Mouse (Mus musculus): ENCODE measurements around the gene Atp5g1. TPM values are rescaled to one million over a fixed set of nuclear protein-coding genes. Genes with fewer than 3 reads are reported as not detected.
A peak's percentile ranks its signal among the peaks of the same experiment; 100 is the strongest.
"Not testable (repeated sequence)": the region's sequence is repeated elsewhere in the genome, so short reads cannot be mapped to it uniquely, and the experiment has no call there.

Atp5g1 gene
- polyA plus RNA-seq (2011; ENCODE audit: insufficient read length, low read depth, missing spikeins), result 206 and 212 TPM in 2 replicates

DNA sequence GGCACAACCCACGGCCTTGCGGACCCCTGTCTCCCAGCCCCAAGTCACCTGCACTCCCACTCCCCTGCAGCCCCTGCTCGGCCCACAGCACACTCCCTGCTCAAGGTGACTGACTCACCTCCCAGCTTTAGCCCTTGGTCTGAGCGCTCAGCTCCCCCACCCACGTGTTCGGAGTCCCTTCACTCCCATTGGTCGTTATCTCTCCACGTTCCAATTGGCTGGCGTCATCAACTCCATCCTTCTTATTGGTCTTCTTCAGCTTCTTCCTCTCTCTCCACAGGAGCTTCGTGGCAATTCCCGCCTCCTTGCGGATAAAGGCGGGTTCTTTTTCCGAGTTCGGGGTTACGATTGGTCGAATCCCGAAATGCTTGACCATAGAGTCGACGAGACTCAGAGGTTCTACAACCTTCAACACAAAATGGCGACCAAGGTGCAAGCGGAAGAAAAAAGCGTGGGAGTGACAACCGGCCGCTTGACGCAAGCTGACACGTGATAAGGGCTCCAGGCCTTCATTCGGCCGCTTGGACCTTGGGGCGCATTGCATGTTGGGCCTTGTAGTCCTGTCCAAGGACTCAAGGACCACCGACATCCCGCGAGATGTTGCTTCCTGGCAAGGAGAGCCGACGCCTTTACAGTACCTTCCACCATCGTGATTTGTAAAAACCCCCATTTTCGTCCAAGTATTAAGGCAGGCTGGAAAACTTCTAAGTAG lies at the start of gene Atp5g1:
Gene Atp5g1, minus strand, starts transcription at position 162 of the 712 bp plus-strand sequence.
- peak within 1 kb of the TSS; percentile 83 for H3K4me3 ChIP-seq (ENCODE audit: insufficient read depth, low read length)
- TF ChIP-seq CTCF (IDR thresholded peaks at IDR 0.05; ENCODE audit: borderline replicate concordance, insufficient read depth, low read length) (no peak), POLR2A (IDR thresholded peaks at IDR 0.05; ENCODE audit: low read depth, low read length) (peak; percentile 99)
- peak within 1 kb of the TSS; percentile 50 for H3K27ac ChIP-seq (ENCODE audit: insufficient read depth, low read length)
- H3K4me1 ChIP-seq (ENCODE audit: control insufficient read depth, insufficient read depth, low read length), result no peaks in the 10 kb centered on the region

DNA sequence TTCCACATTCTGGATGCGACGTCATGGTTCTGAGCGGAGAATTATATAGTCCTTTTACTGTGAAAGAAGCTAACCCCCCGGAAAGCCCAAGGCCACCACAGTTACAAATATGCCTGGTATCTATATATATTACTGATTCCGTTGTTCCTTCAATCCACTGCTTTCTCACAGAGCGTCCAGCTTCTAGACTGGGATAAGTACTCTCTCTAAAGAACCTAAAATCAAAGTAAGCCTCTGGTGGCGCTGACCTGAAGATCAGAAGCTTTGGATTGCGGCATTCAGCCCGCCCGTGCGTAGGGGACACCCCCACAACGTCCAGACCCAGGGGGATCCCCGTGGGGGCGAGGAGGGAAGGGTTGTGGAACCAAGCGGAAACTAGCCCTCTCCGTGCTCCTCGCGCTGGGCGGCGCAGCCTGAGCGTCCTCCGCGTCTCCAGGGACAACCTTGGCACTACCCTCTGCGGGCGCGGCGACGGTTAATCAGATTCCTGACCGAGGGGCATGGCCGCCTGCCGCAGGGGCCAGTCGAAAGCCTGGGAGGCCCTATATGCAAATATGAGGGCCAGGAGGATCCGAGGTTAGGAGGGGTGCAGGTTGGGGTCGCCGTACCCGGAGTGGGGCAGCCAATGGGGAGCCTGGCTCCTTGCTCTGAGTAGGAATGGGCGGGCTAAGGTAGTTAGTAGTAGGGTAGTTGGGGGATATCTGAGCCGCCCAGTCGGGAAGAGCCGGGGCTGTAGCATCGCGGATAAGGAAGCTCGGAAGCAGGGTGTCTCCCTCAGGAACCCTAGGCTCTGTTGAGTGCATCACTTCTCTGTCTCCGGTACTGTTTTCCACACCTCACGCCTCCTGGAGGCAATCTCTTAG lies 48.8 kb upstream of the Atp5g1 start:
- peaks cover 4% of the 10 kb centered on the region; the same call in 1 of the 2 replicates for H3K4me1 ChIP-seq (ENCODE audit: control insufficient read depth, insufficient read depth, low read length)
- no peak for TF ChIP-seq CTCF (IDR thresholded peaks at IDR 0.05; ENCODE audit: borderline replicate concordance, insufficient read depth, low read length)
- TF ChIP-seq POLR2A (IDR thresholded peaks at IDR 0.05; ENCODE audit: low read depth, low read length), result no peak
- peak overlapping the region; percentile 37 for H3K4me3 ChIP-seq (ENCODE audit: insufficient read depth, low read length)
- H3K27ac ChIP-seq (ENCODE audit: insufficient read depth, low read length), result no peak overlapping the region

DNA sequence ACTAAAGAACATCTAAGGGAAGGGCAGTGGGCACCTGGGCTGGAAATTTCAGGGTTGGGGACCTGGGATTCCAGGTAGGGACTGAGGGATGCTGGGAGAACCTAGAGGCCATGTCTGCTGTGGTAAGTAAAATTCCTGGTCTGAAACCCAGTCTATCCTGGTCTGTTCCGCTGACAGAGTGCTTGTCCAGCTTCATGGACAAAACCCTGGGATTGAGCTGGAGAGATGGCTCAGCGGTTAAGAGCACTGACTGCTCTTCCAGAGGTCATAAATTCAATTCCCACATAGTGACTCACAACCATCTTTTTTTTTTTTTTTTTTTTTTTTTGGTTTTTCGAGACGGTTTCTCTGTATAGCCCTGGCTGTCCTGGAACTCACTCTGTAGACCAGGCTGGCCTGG lies 47.3 kb upstream of the Atp5g1 start:
- H3K4me1 ChIP-seq (ENCODE audit: control insufficient read depth, insufficient read depth, low read length); H3K27ac ChIP-seq (ENCODE audit: insufficient read depth, low read length); H3K4me3 ChIP-seq (ENCODE audit: insufficient read depth, low read length): not testable (repeated sequence)

DNA sequence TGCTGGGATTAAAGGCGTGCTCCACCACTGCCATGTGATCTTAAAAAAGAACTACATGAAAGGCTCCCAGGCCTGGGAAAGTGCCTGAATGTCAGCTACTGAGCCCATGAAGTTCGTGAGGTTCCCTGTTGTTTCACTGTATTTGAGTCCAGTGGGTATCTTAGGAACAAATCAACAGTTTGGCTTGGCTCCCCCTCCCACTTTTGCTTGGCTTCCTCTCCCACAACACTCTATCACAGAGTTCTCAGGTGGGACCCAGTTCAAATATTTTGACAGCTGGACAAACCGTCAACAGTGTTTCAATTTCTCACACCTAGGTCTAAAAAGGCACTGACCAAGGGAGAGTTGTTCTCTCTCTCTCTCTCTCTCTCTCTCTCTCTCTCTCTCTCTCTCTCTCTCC lies 43.9 kb upstream of the Atp5g1 start:
- Histone ChIP-seq H3K4me3 (ENCODE audit: insufficient read depth, low read length) (no peak overlapping the region), H3K27ac (ENCODE audit: insufficient read depth, low read length) (no peak overlapping the region), H3K4me1 (ENCODE audit: control insufficient read depth, insufficient read depth, low read length) (peaks cover 6% of the 10 kb centered on the region)
- no peak for TF ChIP-seq CTCF (IDR thresholded peaks at IDR 0.05; ENCODE audit: borderline replicate concordance, insufficient read depth, low read length)
- no peak for TF ChIP-seq POLR2A (IDR thresholded peaks at IDR 0.05; ENCODE audit: low read depth, low read length)

DNA sequence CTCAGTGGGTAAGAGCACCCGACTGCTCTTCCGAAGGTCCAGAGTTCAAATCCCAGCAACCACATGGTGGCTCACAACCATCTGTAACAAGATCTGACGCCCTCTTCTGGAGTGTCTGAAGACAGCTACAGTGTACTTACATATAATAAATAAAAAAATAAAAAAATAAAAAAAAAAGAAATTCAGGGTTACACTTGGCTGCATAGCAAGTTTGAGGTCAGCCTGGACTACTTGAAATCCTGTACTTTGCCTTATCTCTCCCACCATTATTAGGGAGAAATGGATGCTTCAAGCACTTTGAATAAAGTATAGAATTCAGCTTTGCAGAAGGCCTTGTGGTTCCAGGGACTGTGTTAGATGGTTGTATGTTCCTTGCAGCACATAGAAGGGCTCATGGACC lies 41.5 kb upstream of the Atp5g1 start:
- not testable (repeated sequence) for H3K4me3 ChIP-seq (ENCODE audit: insufficient read depth, low read length)
- H3K4me1 ChIP-seq (ENCODE audit: control insufficient read depth, insufficient read depth, low read length), result peaks cover 10% of the 10 kb centered on the region

DNA sequence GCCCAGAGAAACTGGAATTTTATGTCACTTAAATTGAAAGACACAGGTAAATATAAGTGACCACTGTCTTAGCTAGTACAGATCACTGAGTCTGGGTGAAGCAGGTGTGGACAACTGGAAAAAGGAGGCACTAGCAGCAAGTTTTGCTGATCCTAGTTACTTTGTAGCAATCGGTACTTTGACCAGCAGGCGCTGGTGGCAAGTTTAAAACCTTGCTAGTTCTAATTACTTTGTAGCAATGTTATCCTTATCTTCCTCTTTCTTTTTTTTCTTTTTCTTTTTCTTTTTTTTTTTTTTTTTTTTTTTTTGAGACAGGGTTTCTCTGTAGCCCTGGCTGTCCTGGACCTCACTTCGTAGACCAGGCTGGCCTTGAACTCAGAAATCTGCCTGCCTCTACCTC lies 40.6 kb upstream of the Atp5g1 start:
- no peak for TF ChIP-seq CTCF (IDR thresholded peaks at IDR 0.05; ENCODE audit: borderline replicate concordance, insufficient read depth, low read length)
- TF ChIP-seq POLR2A (IDR thresholded peaks at IDR 0.05; ENCODE audit: low read depth, low read length), result no peak
- H3K4me3 ChIP-seq (ENCODE audit: insufficient read depth, low read length), result no peak overlapping the region
- H3K4me1 ChIP-seq (ENCODE audit: control insufficient read depth, insufficient read depth, low read length), result peaks cover 10% of the 10 kb centered on the region
- no peak overlapping the region for H3K27ac ChIP-seq (ENCODE audit: insufficient read depth, low read length)

More for the DNA sequence above, 41.5 kb upstream of the Atp5g1 start:
- not testable (repeated sequence) for H3K27ac ChIP-seq (ENCODE audit: insufficient read depth, low read length)

DNA sequence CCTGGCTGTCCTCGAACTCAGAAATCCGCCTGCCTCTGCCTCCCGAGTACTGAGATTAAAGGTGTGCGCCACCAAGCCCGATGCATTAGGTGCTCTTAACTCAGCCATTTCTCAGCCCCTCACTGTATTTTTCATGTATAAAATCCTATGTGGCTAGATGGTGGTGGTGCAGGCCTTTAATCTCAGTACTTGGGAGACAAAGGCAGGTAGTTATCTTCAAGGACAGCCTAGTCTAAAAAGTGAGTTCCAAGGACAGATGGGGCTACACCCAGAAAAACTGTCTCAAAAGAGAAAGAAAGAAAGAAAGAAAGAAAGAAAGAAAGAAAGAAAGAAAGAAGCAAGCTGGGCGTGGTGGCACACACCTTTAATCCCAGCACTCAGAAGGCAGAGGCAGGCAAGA lies 39.9 kb upstream of the Atp5g1 start:
- H3K4me1 ChIP-seq (ENCODE audit: control insufficient read depth, insufficient read depth, low read length), result peaks cover 10% of the 10 kb centered on the region
- no peak overlapping the region for H3K4me3 ChIP-seq (ENCODE audit: insufficient read depth, low read length)
- no peak for TF ChIP-seq POLR2A (IDR thresholded peaks at IDR 0.05; ENCODE audit: low read depth, low read length)
- TF ChIP-seq CTCF (IDR thresholded peaks at IDR 0.05; ENCODE audit: borderline replicate concordance, insufficient read depth, low read length), result no peak
- no peak overlapping the region for H3K27ac ChIP-seq (ENCODE audit: insufficient read depth, low read length)

DNA sequence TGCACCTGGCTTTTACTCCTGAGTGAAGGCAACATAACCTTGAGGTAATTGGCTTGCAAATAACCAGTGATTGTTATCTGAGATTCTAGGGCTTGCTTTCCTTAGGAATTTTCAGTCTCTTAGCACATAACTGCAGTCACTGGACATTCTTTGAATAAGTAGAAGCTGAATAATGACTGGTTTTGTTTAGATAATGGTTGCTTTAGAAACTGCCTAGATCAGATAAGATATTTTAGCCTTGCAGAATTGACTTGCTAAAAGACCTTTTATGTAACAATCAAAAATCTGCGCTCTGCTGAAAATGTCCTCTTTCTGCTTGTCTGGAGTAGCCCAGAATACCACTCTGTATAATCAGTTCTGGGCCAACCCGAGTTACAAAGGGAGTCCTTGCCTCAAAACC lies 38.6 kb upstream of the Atp5g1 start:
- H3K4me3 ChIP-seq (ENCODE audit: insufficient read depth, low read length), result no peak overlapping the region
- H3K4me1 ChIP-seq (ENCODE audit: control insufficient read depth, insufficient read depth, low read length), result peaks cover 10% of the 10 kb centered on the region
- no peak overlapping the region for H3K27ac ChIP-seq (ENCODE audit: insufficient read depth, low read length)
- TF ChIP-seq POLR2A (IDR thresholded peaks at IDR 0.05; ENCODE audit: low read depth, low read length), result no peak
- TF ChIP-seq CTCF (IDR thresholded peaks at IDR 0.05; ENCODE audit: borderline replicate concordance, insufficient read depth, low read length), result no peak

DNA sequence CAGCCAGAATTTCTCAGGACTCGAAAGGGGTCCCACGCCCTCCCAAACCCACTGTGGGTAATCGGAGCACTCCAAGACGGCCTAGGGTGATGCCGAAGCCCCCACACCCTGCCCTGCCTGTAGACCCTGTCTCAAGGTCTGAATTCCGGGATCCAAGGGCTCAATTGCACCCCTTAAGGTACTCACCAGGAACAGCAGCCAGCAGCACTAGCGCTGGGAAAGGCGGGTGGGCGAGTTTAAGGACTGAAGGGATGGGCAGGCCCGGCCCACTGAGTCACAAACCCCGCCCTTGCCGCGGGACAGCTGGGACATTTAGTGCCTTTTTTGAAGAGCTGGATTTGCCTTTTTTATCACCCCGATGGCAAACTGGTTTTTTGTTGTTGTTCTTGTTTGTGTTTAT lies 36.3 kb upstream of the Atp5g1 start, which contains the start of gene Calcoco2:
Gene Calcoco2, minus strand, starts transcription at position 214 of the 400 bp plus-strand sequence.
- Histone ChIP-seq H3K27ac (ENCODE audit: insufficient read depth, low read length) (no peak within 1 kb of the TSS), H3K4me1 (ENCODE audit: control insufficient read depth, insufficient read depth, low read length) (peaks cover 10% of the 10 kb centered on the region)
- no peak for TF ChIP-seq CTCF (IDR thresholded peaks at IDR 0.05; ENCODE audit: borderline replicate concordance, insufficient read depth, low read length)
- no peak for TF ChIP-seq POLR2A (IDR thresholded peaks at IDR 0.05; ENCODE audit: low read depth, low read length)

DNA sequence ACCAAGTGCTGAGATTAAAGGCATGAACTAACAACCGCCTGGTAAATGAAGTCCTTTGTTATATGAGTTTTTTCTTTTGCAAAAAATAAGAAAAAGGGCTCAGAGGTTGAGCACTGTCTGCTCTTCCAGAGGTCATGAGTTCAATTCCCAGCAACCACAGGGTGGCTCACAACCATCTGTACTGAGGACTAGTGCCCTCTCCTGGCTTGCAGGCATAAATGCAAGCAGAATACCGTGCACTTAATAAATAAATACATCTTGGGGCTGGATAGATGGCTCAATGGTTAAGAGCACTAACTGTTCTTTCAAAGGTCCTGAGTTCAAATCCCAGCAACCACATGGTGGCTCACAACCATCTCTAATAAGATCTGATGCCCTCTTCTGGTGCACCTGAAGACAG lies 35.5 kb upstream of the Atp5g1 start:
- H3K4me1 ChIP-seq (ENCODE audit: control insufficient read depth, insufficient read depth, low read length), result peaks cover 10% of the 10 kb centered on the region
- H3K27ac ChIP-seq (ENCODE audit: insufficient read depth, low read length); H3K4me3 ChIP-seq (ENCODE audit: insufficient read depth, low read length): not testable (repeated sequence)

More for the DNA sequence above, 36.3 kb upstream of the Atp5g1 start, which contains the start of gene Calcoco2:
- H3K4me3 ChIP-seq (ENCODE audit: insufficient read depth, low read length), result no peak within 1 kb of the TSS
